Mouse (Mus musculus): ENCODE results near the gene Slc22a4. TPM values are rescaled to one million over a fixed set of nuclear protein-coding genes. Genes with fewer than 3 reads are reported as not detected.
"Not testable (repeated sequence)": the region's sequence is repeated elsewhere in the genome, so short reads cannot be mapped to it uniquely, and the experiment has no call there.

Slc22a4 gene
- polyA plus RNA-seq, 1 experiment from 2014 or later: 4.0 TPM

- Histone ChIP-seq H3K4me1 (no peaks in the 10 kb centered on the region), H3K4me2 (no peak overlapping the region), H3K9ac (no peak overlapping the region), H3K27me3 (replicated peaks) (no peaks in the 10 kb centered on the region), H3K36me3 (replicated peaks) (no peaks in the 10 kb centered on the region), H3K4me3 (no peak overlapping the region), H3K9me3 (no peaks in the 10 kb centered on the region), H3K27ac (no peak overlapping the region)
- no peak for ATAC-seq (replicated peaks)
- 92% methylated on average over 5 of the region's 5 CpGs for WGBS
Measured at GRCm38 (mm10) chr11:54052128-54052527, 24.2 kb upstream of the Slc22a4 start.

GRCm38 (mm10) chr11:54051161-54051560, 23.3 kb upstream of the Slc22a4 start:
- H3K4me2 ChIP-seq: no peak overlapping the region
- no peak overlapping the region for H3K4me3 ChIP-seq
- H3K9me3 ChIP-seq: no peaks in the 10 kb centered on the region
- H3K27ac ChIP-seq: no peak overlapping the region
- no peak for ATAC-seq (replicated peaks)
- 90% methylated on average over 7 of the region's 7 CpGs for WGBS
- no peak overlapping the region for H3K9ac ChIP-seq
- H3K27me3 ChIP-seq (replicated peaks): no peaks in the 10 kb centered on the region
- no peaks in the 10 kb centered on the region for H3K36me3 ChIP-seq (replicated peaks)
- no peaks in the 10 kb centered on the region for H3K4me1 ChIP-seq

GRCm38 (mm10) chr11:54050205-54050604, 22.3 kb upstream of the Slc22a4 start:
- Histone ChIP-seq H3K36me3 (replicated peaks) (no peaks in the 10 kb centered on the region), H3K4me1 (no peaks in the 10 kb centered on the region), H3K4me3 (no peak overlapping the region), H3K27me3 (replicated peaks) (no peaks in the 10 kb centered on the region), H3K9ac (no peak overlapping the region), H3K4me2 (no peak overlapping the region), H3K9me3 (no peaks in the 10 kb centered on the region), H3K27ac (no peak overlapping the region)
- no peak for ATAC-seq (replicated peaks)
- WGBS: 78% methylated on average over 2 of the region's 2 CpGs

GRCm38 (mm10) chr11:54040676-54041075, 12.8 kb upstream of the Slc22a4 start:
- WGBS: 97% methylated on average over 6 of the region's 6 CpGs
- Histone ChIP-seq H3K27me3 (replicated peaks) (no peaks in the 10 kb centered on the region), H3K36me3 (replicated peaks) (no peaks in the 10 kb centered on the region), H3K4me1 (no peaks in the 10 kb centered on the region), H3K4me2 (no peak overlapping the region), H3K4me3 (no peak overlapping the region), H3K9ac (no peak overlapping the region), H3K27ac (no peak overlapping the region), H3K9me3 (no peaks in the 10 kb centered on the region)
- no peak for ATAC-seq (replicated peaks)

- not testable (repeated sequence) for H3K9me3 ChIP-seq; H3K27ac ChIP-seq; H3K36me3 ChIP-seq (replicated peaks); H3K4me3 ChIP-seq; H3K27me3 ChIP-seq (replicated peaks); H3K9ac ChIP-seq; ATAC-seq (replicated peaks); H3K4me2 ChIP-seq; H3K4me1 ChIP-seq
- 100% methylated on average over 1 of the region's 3 CpGs for WGBS
Measured at GRCm38 (mm10) chr11:54032872-54033271, 5.0 kb upstream of the Slc22a4 start.

- H3K27ac ChIP-seq: no peak overlapping the region
- H3K9ac ChIP-seq: no peak overlapping the region
Measured at GRCm38 (mm10) chr11:54028997-54029396, 1.1 kb upstream of the Slc22a4 start.

GRCm38 (mm10) chr11:54027131-54028043, 503 bp downstream of the Slc22a4 start:
- Histone ChIP-seq H3K4me3 (peak overlapping the region; percentile 57), H3K9ac (peak overlapping the region; percentile 62), H3K36me3 (replicated peaks) (no peaks in the 10 kb centered on the region), H3K4me1 (peaks cover 14% of the 10 kb centered on the region), H3K27ac (peak overlapping the region; percentile 21), H3K9me3 (no peaks in the 10 kb centered on the region), H3K27me3 (replicated peaks) (0 out of 2 replicates have a peak, but pooled peaks cover 2% of the 10 kb centered on the region), H3K4me2 (peak overlapping the region; percentile 96)
- peak; percentile 74 for ATAC-seq (replicated peaks)
- 16% methylated on average over 31 of the region's 31 CpGs for WGBS

More at GRCm38 (mm10) chr11:54028997-54029396, 1.1 kb upstream of the Slc22a4 start:
- 74% methylated on average over 4 of the region's 4 CpGs for WGBS
- Histone ChIP-seq H3K9me3 (no peaks in the 10 kb centered on the region), H3K4me2 (peak overlapping the region; percentile 96), H3K27me3 (replicated peaks) (0 out of 2 replicates have a peak, but pooled peaks cover 2% of the 10 kb centered on the region), H3K4me1 (peaks cover 14% of the 10 kb centered on the region), H3K36me3 (replicated peaks) (no peaks in the 10 kb centered on the region), H3K4me3 (no peak overlapping the region)
- ATAC-seq (replicated peaks): no peak

- Histone ChIP-seq H3K9me3 (no peaks in the 10 kb centered on the region), H3K9ac (no peak overlapping the region), H3K4me3 (no peak overlapping the region), H3K36me3 (replicated peaks) (no peaks in the 10 kb centered on the region), H3K4me1 (peaks cover 14% of the 10 kb centered on the region), H3K4me2 (no peak overlapping the region), H3K27me3 (replicated peaks) (0 out of 2 replicates have a peak, but pooled peaks cover 2% of the 10 kb centered on the region), H3K27ac (no peak overlapping the region)
- no peak for ATAC-seq (replicated peaks)
- 79% methylated on average over 1 of the region's 1 CpGs for WGBS
Measured at GRCm38 (mm10) chr11:54026491-54027041, 1.3 kb downstream of the Slc22a4 start.

GRCm38 (mm10) chr11:54021396-54022093, 6.3 kb downstream of the Slc22a4 start:
- no peak overlapping the region for H3K27ac ChIP-seq
- H3K27me3 ChIP-seq (replicated peaks): no peaks in the 10 kb centered on the region
- WGBS: 91% methylated on average over 5 of the region's 5 CpGs
- H3K4me3 ChIP-seq: no peak overlapping the region
- ATAC-seq (replicated peaks): no peak
- no peaks in the 10 kb centered on the region for H3K36me3 ChIP-seq (replicated peaks)
- no peaks in the 10 kb centered on the region for H3K4me1 ChIP-seq
- no peak overlapping the region for H3K9ac ChIP-seq
- no peaks in the 10 kb centered on the region for H3K9me3 ChIP-seq
- no peak overlapping the region for H3K4me2 ChIP-seq

- Histone ChIP-seq H3K4me1 (no peaks in the 10 kb centered on the region), H3K4me3 (no peak overlapping the region), H3K27ac (no peak overlapping the region), H3K4me2 (no peak overlapping the region), H3K27me3 (replicated peaks) (no peaks in the 10 kb centered on the region), H3K36me3 (replicated peaks) (no peaks in the 10 kb centered on the region), H3K9ac (no peak overlapping the region), H3K9me3 (no peaks in the 10 kb centered on the region)
- no peak for ATAC-seq (replicated peaks)
- WGBS: 84% methylated on average over 3 of the region's 3 CpGs
Measured at GRCm38 (mm10) chr11:54018893-54019732, 8.8 kb downstream of the Slc22a4 start.

- Histone ChIP-seq H3K9me3 (no peaks in the 10 kb centered on the region), H3K9ac (no peak overlapping the region), H3K4me1 (no peaks in the 10 kb centered on the region), H3K36me3 (replicated peaks) (no peaks in the 10 kb centered on the region), H3K4me3 (no peak overlapping the region), H3K27me3 (replicated peaks) (no peaks in the 10 kb centered on the region), H3K4me2 (no peak overlapping the region), H3K27ac (no peak overlapping the region)
- ATAC-seq (replicated peaks): no peak
- 72% methylated on average over 4 of the region's 4 CpGs for WGBS
Measured at GRCm38 (mm10) chr11:54017596-54017995, 10.3 kb downstream of the Slc22a4 start.

- Histone ChIP-seq H3K4me3 (no peak overlapping the region), H3K27me3 (replicated peaks) (no peaks in the 10 kb centered on the region), H3K9ac (no peak overlapping the region), H3K9me3 (no peaks in the 10 kb centered on the region), H3K27ac (no peak overlapping the region), H3K4me1 (no peaks in the 10 kb centered on the region), H3K36me3 (replicated peaks) (no peaks in the 10 kb centered on the region), H3K4me2 (no peak overlapping the region)
- WGBS: 73% methylated on average over 8 of the region's 8 CpGs
- no peak for ATAC-seq (replicated peaks)
Measured at GRCm38 (mm10) chr11:54016051-54016450, 11.8 kb downstream of the Slc22a4 start.

Measured in midbrain, embryonic 15.5 days (tissue).